Mouse (Mus musculus) embryonic stem cell, embryonic (primary cell): ENCODE data around the gene Zfp658.

ENCODE experiments used
- CTCF ChIA-PET, 4 experiments: fragments of 300-600 bp in 2 of 4; fragments of 350-600 bp in 2 of 4; sonication (Branson Sonifier 250); formaldehyde crosslinking; loops; one replicate each; lab custom pipeline; 2022; ENCODE audit warnings: inconsistent platforms in 2 of 4; lab: Charles Lee
- POLR2A ChIA-PET, 4 experiments: fragments of 300-600 bp in 2 of 4; fragments of 350-600 bp in 2 of 4; sonication (Branson Sonifier 250); formaldehyde crosslinking; loops; one replicate each; lab custom pipeline; 2022; ENCODE audit warnings: antibody characterized with exemption in 4 of 4, inconsistent platforms in 1 of 4; lab: Charles Lee

Zfp658 gene

DNA sequence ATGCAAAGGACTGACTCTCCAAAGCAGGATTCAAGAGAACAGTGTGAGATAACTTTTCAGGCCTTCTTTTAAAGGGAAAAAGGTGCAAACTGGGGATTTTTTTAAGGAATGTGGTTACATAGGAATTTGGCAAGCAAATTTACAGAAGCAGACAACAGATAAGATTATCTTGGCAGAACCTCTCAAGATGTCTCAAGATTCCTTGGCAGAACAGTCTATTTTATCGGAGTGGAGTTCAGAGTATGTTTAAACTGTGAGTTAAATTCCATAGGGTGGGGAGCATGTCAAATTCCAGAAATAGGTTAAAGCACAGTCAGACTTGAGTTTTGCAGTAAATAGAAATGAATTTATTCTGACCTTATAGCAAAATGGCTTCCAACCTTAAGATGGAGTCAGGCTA is 5.2 kb upstream of the Zfp658 start:
- ChIA-PET POLR2A (no interaction called here), CTCF (no interaction called here)

DNA sequence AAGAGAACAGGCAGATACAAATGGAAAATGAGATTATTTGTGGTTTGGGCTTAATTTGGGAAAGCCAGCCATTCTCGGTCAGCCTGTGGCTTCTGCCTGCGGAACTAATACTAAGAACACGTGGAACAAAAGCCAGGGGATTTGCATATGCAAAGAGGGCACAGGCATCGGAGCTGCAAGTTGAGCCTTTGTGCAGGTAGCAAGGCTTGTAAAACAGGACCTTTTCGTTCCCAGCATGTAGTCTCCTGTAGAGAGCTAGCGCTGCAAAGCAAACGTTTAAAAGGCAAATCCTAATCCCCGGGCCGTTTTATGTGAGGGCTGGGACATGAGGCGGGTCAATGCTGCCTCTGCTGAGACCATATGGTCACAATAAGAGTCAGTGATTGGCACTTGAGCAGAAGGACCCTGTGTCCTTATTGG is 605 bp downstream of the Zfp658 start:
- CTCF ChIA-PET = interaction anchor here in 1 of 4 experiments (0.6 kb wide), 1 partner anchor 287 kb away, joined by 10 read pairs; no protein-coding TSS in a partner anchor
- POLR2A ChIA-PET = interaction anchor here (0.6 to 2.9 kb wide), 13 partner anchors 10 to 151 kb away, joined by 3 to 13 read pairs (median 5); partner anchors contain the start of genes Zfp719 (in 2 of the 4) and Zfp819 (in 1 of the 4)

DNA sequence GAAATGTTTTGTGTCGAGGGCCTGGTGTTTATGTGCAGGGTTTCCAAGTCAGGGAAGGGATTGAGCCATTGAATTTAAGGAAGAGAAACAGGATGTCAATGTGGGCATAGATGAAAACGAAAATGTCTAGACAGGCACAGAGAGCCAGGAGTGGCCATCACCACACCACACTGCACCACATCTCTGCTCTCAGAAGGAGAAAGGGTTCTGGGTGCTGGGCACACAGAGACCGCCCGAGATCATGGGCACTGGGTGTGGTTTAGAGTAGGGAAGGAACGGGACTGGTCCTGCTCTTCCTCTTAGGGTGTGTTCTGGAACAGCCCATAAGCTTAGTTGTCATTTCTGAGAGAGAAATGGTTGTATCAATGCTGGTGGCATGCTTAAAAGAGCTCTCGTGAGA is 1.2 kb downstream of the Zfp658 start:
- POLR2A ChIA-PET = interaction anchor here in 3 of 4 experiments (0.6 to 2.9 kb wide), 15 partner anchors 9 to 1932 kb away, joined by 3 to 13 read pairs (median 6); partner anchors contain the start of genes Zfp719 (in 2 of the 3) and Zfp819 (in 1 of the 3)
- CTCF ChIA-PET = interaction anchor here in 1 of 4 experiments (1.4 kb wide), 1 partner anchor 19 kb away, joined by 3 read pairs; no protein-coding TSS in a partner anchor

DNA sequence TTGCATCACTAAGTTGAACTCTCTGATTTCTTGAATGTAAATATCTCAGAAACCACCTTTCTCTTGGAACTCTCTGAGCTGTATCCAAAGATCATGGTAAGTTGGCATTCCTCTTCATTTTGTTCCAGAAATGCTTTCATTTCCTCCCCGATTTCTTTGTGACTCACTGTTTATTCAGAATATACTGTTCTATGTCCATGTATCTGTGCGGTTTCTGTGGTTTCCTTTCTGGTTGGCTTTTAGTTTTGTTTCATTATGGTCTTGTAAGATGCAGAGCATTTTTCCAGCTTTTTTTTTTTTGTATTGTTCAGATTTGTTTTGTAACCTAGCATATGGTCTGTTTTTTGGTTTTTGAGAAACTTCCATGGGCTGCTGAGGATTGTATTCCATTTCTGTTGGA is 9.2 kb downstream of the Zfp658 start:
- CTCF ChIA-PET = interaction anchor here in 2 of 4 experiments (0.7 kb wide), 2 partner anchors 12 to 34 kb away, joined by 3 to 4 read pairs; no protein-coding TSS in a partner anchor

DNA sequence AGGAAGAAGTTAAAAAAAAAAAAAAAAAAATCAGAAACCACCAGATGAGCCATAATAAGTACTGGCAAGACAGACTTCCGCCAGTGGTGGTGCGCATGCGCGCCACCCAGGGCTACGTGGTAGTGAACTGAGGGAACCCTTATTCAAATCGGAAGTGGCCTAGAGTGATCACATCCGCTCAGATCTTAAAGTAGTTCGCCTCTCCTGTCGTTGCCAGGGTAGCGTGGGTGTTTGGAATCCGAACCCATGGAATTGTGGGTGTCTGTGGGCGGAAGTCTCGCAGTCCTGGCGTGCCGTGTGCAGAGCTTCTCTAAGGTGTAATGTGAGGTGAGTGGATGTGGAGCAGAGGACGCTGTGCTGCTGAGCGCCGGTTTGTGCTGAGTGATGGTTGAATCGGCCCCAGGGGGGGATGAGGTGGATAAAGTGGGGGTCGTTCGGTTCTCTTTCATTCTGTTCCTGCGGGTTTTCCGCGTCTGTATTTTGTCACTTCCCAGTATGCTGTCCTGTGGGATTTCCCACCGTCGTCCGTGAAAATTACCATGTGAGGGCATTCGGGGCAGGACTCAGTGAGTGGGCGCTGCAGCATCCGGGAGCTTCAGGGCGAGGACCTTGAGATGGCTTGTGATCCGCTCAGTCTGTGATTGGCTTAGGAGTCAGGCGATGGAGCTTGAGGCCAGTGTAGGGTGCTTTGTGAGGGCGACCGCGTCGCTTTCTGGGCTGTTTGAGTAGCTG is 17.6 kb downstream of the Zfp658 start, which contains the start of gene Zfp719:
Zfp719 (plus strand) TSS at position 171 of the 732 bp plus-strand sequence.
- CTCF ChIA-PET = interaction anchor here in 3 of 4 experiments (0.5 to 0.9 kb wide), 5 partner anchors 54 to 420 kb away, joined by 3 to 5 read pairs (median 4); no protein-coding TSS in a partner anchor
- POLR2A ChIA-PET = interaction anchor here (0.5 to 2.4 kb wide), 24 partner anchors 16 to 218 kb away, joined by 3 to 17 read pairs (median 4); partner anchors contain the start of genes Ctu1 (in 2 of the 4), Zfp658 (in 2 of the 4), Zfp819 (in 2 of the 4) and Klk12 (in 1 of the 4)

More for the DNA sequence above, 9.2 kb downstream of the Zfp658 start:
- POLR2A ChIA-PET = interaction anchor here in 2 of 4 experiments (0.6 to 1.4 kb wide), 5 partner anchors 18 to 786 kb away, joined by 3 to 5 read pairs (median 3); partner anchors contain the start of gene Lim2 (in 1 of the 2)

DNA sequence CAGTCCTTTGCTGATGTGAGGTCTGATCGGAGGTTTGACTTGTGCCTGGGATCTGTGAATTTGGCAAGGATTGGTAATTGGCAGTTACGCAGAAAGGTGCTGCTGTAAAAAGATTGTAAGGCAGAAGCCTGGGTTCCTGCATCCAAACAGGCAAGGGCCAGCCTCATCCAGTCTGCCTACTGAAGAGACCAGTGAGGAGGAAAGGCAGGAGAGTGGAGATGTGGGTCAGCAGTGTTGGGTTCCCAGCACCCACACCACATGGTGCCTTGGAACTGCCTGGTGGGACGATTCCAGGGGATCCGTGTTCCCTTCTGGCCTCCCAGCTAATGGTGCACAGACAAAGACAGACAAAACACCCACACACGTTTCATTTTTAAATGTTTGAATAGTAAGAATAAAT is 18.5 kb downstream of the Zfp658 start:
- ChIA-PET POLR2A (interaction anchor here (0.5 to 2.4 kb wide), 18 partner anchors 11 to 482 kb away, joined by 3 to 17 read pairs (median 4); partner anchors contain the start of genes Ctu1 (in 1 of the 4), Klk12 (in 1 of the 4), Klk8 (in 1 of the 4) and Zfp658 (in 1 of the 4)), CTCF (interaction anchor here (0.5 to 0.9 kb wide), 5 partner anchors 15 to 421 kb away, joined by 3 to 5 read pairs (median 4); no protein-coding TSS in a partner anchor)

DNA sequence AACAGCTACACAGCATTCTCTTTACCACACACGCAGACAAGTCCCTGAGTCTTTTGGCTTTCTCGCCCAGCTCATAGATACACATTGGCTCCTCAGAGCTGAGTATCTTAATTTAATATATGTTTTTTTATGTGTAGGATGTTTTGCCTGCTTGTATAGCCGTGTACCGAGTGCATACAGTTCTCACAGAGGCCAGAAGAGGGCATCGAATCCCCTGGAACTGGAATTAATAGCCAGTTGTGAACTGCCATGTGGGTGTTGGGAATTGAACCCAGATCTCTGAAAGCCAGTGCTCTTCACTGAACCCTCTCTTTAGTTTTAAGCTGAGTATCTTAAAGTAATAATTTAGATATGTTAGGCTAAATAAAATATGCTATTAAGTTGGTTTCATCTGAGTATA is 22.7 kb downstream of the Zfp658 start:
- ChIA-PET CTCF (interaction anchor here in 3 of 4 experiments (0.7 to 1.2 kb wide), 5 partner anchors 18 to 90 kb away, joined by 3 to 4 read pairs (median 3); no protein-coding TSS in a partner anchor), POLR2A (interaction anchor here in 2 of 4 experiments (0.6 to 1.7 kb wide), 6 partner anchors 11 to 276 kb away, joined by 3 to 4 read pairs (median 3); partner anchors contain the start of genes Ctu1 (in 1 of the 2) and Zfp658 (in 1 of the 2))

DNA sequence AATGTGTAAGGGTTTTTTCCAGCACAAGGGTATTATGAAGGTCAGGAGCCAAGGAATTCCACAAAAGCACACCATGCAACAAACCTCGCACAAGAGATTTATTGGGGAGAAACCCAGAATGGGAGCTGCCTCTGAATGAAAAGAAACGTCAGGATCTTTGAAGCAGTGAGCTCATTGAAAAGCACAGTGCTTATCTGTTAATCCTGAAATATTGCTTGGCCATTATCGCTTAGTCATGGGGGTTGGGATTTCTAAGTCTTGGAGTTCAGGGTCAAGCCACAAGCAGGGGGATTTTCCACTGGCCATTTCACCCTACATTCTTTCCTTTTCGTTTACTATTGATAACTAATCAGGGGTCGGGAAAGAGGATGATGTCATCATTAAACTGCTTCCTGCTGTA is 39.8 kb downstream of the Zfp658 start:
- ChIA-PET CTCF (interaction anchor here in 2 of 4 experiments (1.0 kb wide), 2 partner anchors 18 to 315 kb away, joined by 3 to 4 read pairs; no protein-coding TSS in a partner anchor), POLR2A (interaction anchor here in 2 of 4 experiments (0.7 to 2.8 kb wide), 9 partner anchors 9 to 47 kb away, joined by 3 to 10 read pairs (median 3); partner anchors contain the start of genes Zfp719 (in 2 of the 2) and Ceacam18 (in 1 of the 2))

DNA sequence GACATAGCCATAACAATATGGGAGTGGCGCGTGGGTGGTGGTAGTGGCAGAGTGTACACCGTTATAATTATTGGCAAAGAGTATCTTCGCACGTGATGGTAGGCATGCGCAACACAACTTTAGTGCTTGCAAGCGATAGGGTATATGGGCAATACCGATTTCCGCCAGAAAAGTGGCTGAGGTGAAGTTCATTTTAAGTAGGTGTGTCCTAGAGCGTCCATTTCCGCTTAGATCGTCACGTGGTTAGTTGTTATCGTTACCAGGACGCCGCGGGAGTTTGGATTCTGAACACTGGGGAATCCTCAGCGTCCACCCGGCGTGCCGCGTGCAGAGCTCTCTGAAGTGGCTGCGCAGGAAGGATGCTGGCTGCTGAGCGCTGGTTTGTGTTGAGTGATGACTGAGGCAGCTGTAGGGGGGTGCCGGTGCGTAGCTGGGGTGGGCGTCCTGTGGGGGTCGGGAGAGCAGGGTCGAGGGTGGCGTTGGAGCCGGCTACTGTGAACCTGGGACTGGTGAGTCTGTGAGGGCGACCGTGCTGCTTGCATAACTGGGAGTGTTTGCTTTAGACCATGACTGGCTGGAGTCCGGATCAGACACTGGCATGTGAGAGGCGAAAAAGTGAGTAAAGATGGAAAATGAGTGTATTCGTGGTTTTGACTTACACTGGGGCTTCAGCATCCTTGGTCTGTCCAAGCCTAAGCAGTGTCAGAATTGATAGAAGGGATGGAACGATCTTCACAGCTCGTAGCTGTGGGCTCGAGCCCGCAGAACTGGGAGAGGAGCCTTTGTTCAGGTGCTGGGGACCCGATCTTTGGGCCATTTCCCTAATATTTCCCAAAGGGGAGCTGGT is 45.1 kb downstream of the Zfp658 start, which contains the start of gene Zfp819:
Zfp819 (plus strand) TSS at position 274 of the 847 bp plus-strand sequence.
- CTCF ChIA-PET = interaction anchor here (0.6 to 2.0 kb wide), 5 partner anchors 23 to 870 kb away, joined by 3 to 9 read pairs (median 3); no protein-coding TSS in a partner anchor
- POLR2A ChIA-PET = interaction anchor here (0.5 to 4.7 kb wide), 56 partner anchors 9 to 1609 kb away, joined by 3 to 29 read pairs (median 4); partner anchors contain the start of genes Zfp719 (in 3 of the 4), Ctu1 (in 2 of the 4), 1700028J19Rik (in 1 of the 4) and 2410002F23Rik (in 1 of the 4)

DNA sequence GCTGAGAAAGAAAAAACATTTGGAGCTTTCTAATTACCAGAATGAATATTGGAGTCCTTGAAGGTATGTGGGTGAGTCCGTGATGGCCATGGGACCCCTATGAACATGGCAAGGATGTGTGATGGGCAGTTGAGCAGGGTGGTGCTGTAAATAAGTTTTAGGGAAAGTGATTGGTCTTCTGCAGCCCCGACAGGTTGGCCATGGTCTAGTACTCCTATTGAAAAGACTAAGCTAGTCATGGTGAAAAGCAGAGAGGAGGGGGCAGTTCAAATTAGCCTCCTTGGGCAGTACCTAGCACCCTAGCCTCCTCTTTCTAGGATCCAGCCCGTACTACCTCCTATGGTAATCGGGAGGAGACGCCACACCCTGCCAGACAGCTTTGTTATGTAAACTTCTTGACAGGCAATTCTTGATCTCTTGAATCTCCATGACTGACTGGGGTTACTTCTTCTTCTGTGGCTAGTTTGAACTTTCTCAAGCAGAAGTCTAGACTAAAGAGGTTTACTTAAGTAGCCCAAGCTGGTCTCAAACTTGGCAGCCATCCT is 45.8 kb downstream of the Zfp658 start:
- ChIA-PET CTCF (interaction anchor here (0.6 to 2.0 kb wide), 5 partner anchors 24 to 870 kb away, joined by 3 to 9 read pairs (median 3); no protein-coding TSS in a partner anchor), POLR2A (interaction anchor here (0.5 to 4.7 kb wide), 68 partner anchors 9 to 983 kb away, joined by 3 to 29 read pairs (median 4); partner anchors contain the start of genes Zfp719 (in 4 of the 4), Ctu1 (in 2 of the 4), 1700028J19Rik (in 1 of the 4) and 2410002F23Rik (in 1 of the 4))

DNA sequence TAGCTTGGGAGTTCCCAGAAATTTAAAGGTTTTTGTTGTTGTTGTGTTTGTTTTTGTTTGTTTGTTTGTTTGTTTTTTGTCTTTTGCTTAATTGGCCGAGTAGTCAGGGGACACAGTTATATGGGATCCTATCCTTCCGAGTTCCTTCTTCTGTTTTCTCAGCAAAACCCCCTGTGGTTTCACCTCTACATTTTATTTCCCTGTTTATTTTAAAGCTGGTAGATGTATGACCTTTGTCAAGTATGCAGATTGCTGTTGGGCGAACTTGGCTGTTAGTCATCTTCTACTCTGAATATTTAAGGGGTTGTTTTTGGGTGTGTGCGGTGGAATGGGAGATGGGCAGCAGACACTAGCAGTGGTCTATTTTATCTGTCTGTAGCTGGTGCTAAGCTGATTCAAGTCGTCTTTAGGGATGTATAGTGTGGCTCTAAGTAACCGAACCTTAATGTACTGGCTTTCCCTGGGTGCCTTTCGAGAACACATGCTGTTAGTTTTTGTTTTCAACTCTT is 46.3 kb downstream of the Zfp658 start:
- ChIA-PET CTCF (interaction anchor here in 3 of 4 experiments (0.6 to 2.0 kb wide), 5 partner anchors 23 to 655 kb away, joined by 3 to 9 read pairs (median 3); no protein-coding TSS in a partner anchor), POLR2A (interaction anchor here (0.6 to 4.7 kb wide), 61 partner anchors 8 to 982 kb away, joined by 3 to 29 read pairs (median 5); partner anchors contain the start of genes Zfp719 (in 4 of the 4), Ctu1 (in 2 of the 4), 1700028J19Rik (in 1 of the 4) and 2410002F23Rik (in 1 of the 4))

DNA sequence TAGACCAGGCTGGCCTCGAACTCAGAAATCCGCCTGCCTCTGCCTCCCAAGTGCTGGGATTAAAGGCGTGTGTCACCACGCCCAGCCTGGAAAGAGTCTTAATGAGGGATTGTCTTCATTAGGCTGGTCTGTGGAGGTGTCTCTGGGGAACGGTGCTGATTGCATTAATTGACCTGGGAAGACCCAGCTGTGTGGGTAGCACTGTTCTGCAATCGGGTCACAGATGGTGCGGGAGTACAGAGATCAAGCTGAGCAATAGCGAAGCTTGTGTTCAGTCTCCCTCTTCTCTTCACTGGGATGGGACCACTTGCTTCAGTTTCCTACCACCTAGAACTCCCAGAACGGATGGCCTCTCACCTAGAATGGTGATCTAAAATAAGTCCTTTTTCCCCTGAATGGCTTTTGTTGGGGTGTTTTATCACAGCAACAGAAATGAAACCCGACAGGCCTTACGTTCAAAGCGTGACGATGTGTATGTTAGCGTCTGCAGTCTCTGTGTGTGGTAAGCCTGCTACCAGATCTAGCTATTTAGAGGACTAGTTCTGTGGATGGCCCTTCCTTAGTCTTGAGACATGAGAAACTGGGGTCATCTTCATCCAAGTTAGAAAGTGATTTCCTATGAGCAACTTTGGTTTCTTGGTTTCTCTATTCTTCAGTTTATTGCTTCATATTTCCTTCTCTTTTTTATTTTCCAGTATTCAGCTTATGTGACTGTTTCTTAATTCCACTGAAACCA is 51.9 kb downstream of the Zfp658 start:
- POLR2A ChIA-PET = interaction anchor here in 1 of 4 experiments (0.6 kb wide), 1 partner anchor 746 kb away, joined by 3 read pairs; no protein-coding TSS in a partner anchor
- CTCF ChIA-PET = no interaction called here

DNA sequence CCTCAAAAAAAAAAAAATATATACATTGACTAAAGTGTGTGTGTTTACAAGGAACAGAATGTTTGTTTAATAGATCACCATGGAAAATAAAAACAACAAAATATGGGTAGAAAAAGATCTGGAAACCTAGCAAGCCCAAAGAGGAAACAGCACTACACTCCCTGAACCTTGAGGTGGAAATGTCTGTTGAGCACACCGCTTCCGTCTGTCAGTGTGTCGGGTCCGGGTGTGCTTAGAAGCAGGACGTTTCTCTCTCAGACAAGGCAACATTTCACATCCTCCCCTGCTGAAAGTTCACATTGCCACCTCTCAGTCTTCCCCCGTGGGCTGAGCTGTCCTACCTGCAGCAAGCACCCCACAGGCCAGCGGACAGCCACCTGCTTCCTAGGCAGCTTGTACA is 60.9 kb downstream of the Zfp658 start:
- POLR2A ChIA-PET = interaction anchor here in 2 of 4 experiments (0.8 to 3.0 kb wide), 4 partner anchors 11 to 968 kb away, joined by 3 to 26 read pairs (median 3); partner anchors contain the start of genes Kcnc3 (in 1 of the 2) and Zfp819 (in 1 of the 2)
- CTCF ChIA-PET = interaction anchor here in 1 of 4 experiments (0.6 kb wide), 1 partner anchor 410 kb away, joined by 8 read pairs; no protein-coding TSS in a partner anchor

DNA sequence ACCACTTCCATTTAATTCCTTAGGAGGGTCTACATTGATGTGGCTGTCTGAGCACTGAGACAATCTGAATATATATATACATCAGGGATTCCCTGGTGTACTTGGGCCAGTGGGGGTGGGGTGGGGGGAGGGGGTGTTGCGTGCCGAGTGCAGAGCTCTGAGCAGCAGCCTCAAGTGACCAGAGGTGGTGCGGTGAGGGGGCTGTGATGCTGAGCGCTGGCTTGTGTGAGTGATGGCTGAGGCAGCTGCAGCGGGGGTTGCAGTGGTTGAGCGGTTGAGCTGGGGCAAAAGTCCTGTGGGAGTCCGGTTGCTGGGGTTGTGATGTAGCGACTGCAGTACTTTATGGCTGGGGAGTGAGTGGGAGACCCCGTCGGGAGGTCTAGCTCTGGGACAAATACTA is 61.8 kb downstream of the Zfp658 start:
- POLR2A ChIA-PET = interaction anchor here in 3 of 4 experiments (0.6 to 3.0 kb wide), 19 partner anchors 9 to 967 kb away, joined by 3 to 27 read pairs (median 4); partner anchors contain the start of genes Zfp819 (in 2 of the 3), Ctu1 (in 1 of the 3) and Kcnc3 (in 1 of the 3)
- CTCF ChIA-PET = interaction anchor here in 3 of 4 experiments (0.6 to 1.0 kb wide), 5 partner anchors 11 to 1278 kb away, joined by 3 to 8 read pairs (median 5); no protein-coding TSS in a partner anchor
